Mouse (Mus musculus) cerebellum, postnatal 36 days (tissue): Measurements from ENCODE around the gene Vps33b.

Experiments
- DNase-seq, 2 experiments: peaks; one replicate each; pipeline ENCODE4 v3.0.0; 2021 to 2022; ENCODE audit warnings: mixed read lengths in 2 of 2

The Vps33b gene

GRCm38 (mm10) chr7:80269751-80270255 is 354 bp downstream of the Vps33b start:
- peak; percentile 65 to 67 for DNase-seq

- DNase-seq = no peak
Observed at GRCm38 (mm10) chr7:80273456-80273855, 4.0 kb downstream of the Vps33b start.

GRCm38 (mm10) chr7:80276374-80276773 is 6.9 kb downstream of the Vps33b start:
- DNase-seq = no peak

- no peak for DNase-seq
Observed at GRCm38 (mm10) chr7:80280032-80280431, 10.6 kb downstream of the Vps33b start.

- DNase-seq = no peak
Observed at GRCm38 (mm10) chr7:80280998-80281397, 11.5 kb downstream of the Vps33b start.

- DNase-seq = no peak
Observed at GRCm38 (mm10) chr7:80281646-80282045, 12.2 kb downstream of the Vps33b start.

- no peak for DNase-seq
Observed at GRCm38 (mm10) chr7:80283226-80283918, 13.9 kb downstream of the Vps33b start.

- no peak for DNase-seq
Observed at GRCm38 (mm10) chr7:80284391-80284790, 14.9 kb downstream of the Vps33b start.

- no peak for DNase-seq
Observed at GRCm38 (mm10) chr7:80285725-80286124, 16.3 kb downstream of the Vps33b start.

- no peak for DNase-seq
Observed at GRCm38 (mm10) chr7:80287736-80288135, 18.3 kb downstream of the Vps33b start.

- DNase-seq = peak; percentile 98 to 99
Observed at GRCm38 (mm10) chr7:80294062-80294763, 24.8 kb downstream of the Vps33b start, which contains the start of gene Prc1. Gene Prc1, plus strand, starts transcription at chr7:80294450.

- DNase-seq = no peak
Observed at GRCm38 (mm10) chr7:80294764-80295648, 25.6 kb downstream of the Vps33b start.

GRCm38 (mm10) chr7:80296462-80296861 is 27.0 kb downstream of the Vps33b start:
- no peak for DNase-seq

- no peak for DNase-seq
Observed at GRCm38 (mm10) chr7:80297041-80297440, 27.6 kb downstream of the Vps33b start.

GRCm38 (mm10) chr7:80298754-80299153 is 29.3 kb downstream of the Vps33b start:
- DNase-seq = no peak

GRCm38 (mm10) chr7:80299568-80299967 is 30.1 kb downstream of the Vps33b start:
- no peak for DNase-seq

GRCm38 (mm10) chr7:80301522-80301921 is 32.1 kb downstream of the Vps33b start:
- DNase-seq = no peak

- no peak for DNase-seq
Observed at GRCm38 (mm10) chr7:80307766-80308165, 38.3 kb downstream of the Vps33b start.

- no peak for DNase-seq
Observed at GRCm38 (mm10) chr7:80310771-80311170, 41.3 kb downstream of the Vps33b start.

GRCm38 (mm10) chr7:80315733-80316132 is 46.3 kb downstream of the Vps33b start:
- no peak for DNase-seq

GRCm38 (mm10) chr7:80317439-80318115 is 48.1 kb downstream of the Vps33b start:
- no peak for DNase-seq

GRCm38 (mm10) chr7:80318670-80319069 is 49.2 kb downstream of the Vps33b start:
- no peak for DNase-seq
